ENCODE assay signal across 8 mouse cellular contexts in the genomic region with DNA sequence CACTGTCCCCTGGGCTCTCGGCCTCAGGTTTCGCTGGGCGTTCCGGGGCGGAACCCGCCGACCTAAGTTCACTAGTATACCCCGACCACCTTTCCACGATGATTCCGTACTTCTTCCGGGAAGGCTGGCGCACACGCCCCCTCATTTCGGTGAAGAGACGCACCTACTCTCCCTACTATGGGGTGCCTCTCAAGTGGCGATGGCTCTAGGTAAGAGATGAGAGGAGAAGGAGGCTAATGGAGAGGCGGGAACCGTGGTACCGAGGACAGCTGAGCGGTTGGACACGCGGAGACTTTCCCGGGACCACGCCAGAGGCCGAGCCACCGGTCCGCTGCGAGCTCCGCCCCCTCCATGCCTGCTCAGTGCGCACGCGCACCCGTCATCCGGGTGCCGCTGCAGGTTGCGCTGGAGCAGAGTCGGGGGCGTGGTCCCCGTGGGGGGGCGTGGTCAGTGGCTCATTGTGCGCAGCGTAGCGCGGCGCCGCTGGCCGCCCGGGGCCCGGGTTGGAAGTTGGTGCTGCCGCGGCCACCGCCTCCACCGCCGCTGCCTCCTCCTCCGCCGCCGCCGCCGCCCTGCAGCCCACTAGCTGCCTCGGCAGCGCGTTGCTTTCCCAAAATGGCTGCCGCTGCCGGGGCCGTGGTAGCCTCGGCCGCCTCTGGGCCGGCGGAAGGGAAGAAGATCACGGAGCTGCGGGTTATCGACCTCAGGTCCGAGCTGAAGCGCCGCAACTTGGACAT. TPM values are rescaled to one million over a fixed set of nuclear protein-coding genes. Genes with fewer than 3 reads are reported as not detected.
DNase-seq lines count a peak whose midpoint lies in the region; ATAC-seq lines count a peak whose summit lies in the region.

Gene Sltm, plus strand, starts transcription at position 450 of the 737 bp plus-strand sequence.

- H3K4me3 ChIP-seq in forebrain, embryonic 11.5 days (ENCODE audit: low read depth, low read length) = peak within 1 kb of the TSS; percentile 87
- H3K4me3 ChIP-seq in heart, embryonic 16.5 days (ENCODE audit: low read length) = peak within 1 kb of the TSS; percentile 79
- peak within 1 kb of the TSS; percentile 84 for H3K4me3 ChIP-seq in liver, embryonic 15.5 days (replicated peaks)
- H3K4me3 ChIP-seq in neural tube, embryonic 12.5 days = peak within 1 kb of the TSS; percentile 93

- H3K27me3 ChIP-seq in forebrain, embryonic 11.5 days (ENCODE audit: control insufficient read depth, insufficient read depth, low read length) = no peaks in the 10 kb centered on the region
- H3K27me3 ChIP-seq in heart, embryonic 16.5 days (ENCODE audit: control insufficient read depth, insufficient read depth, low read length) = no peaks in the 10 kb centered on the region
- no peaks in the 10 kb centered on the region for H3K27me3 ChIP-seq in liver, embryonic 15.5 days
- H3K27me3 ChIP-seq in neural tube, embryonic 12.5 days (replicated peaks) = no peaks in the 10 kb centered on the region

- no peaks in the 10 kb centered on the region for H3K9me3 ChIP-seq in forebrain, embryonic 11.5 days (ENCODE audit: control insufficient read depth, low read length)
- no peaks in the 10 kb centered on the region for H3K9me3 ChIP-seq in heart, embryonic 16.5 days (replicated peaks; ENCODE audit: control insufficient read depth, low read length)
- no peaks in the 10 kb centered on the region for H3K9me3 ChIP-seq in liver, embryonic 15.5 days (replicated peaks)
- no peaks in the 10 kb centered on the region for H3K9me3 ChIP-seq in neural tube, embryonic 12.5 days

- peak within 1 kb of the TSS; percentile 98 for H3K27ac ChIP-seq in forebrain, embryonic 11.5 days (ENCODE audit: low read depth, low read length)
- peak within 1 kb of the TSS; percentile 98 for H3K27ac ChIP-seq in heart, embryonic 16.5 days (ENCODE audit: low read length)
- peak within 1 kb of the TSS; percentile 100 for H3K27ac ChIP-seq in liver, embryonic 15.5 days (replicated peaks)
- peak within 1 kb of the TSS; percentile 98 for H3K27ac ChIP-seq in neural tube, embryonic 12.5 days

- peak; percentile 98 for ATAC-seq in forebrain, embryonic 11.5 days (replicated peaks; ENCODE audit: low FRiP score)
- ATAC-seq in heart, embryonic 16.5 days (replicated peaks; ENCODE audit: extremely low read depth, insufficient read depth, low FRiP score) = peak; percentile 98
- ATAC-seq in liver, embryonic 15.5 days (ENCODE audit: insufficient read depth) = peak; percentile 94
- ATAC-seq in neural tube, embryonic 12.5 days (ENCODE audit: low FRiP score, low read depth) = peak; percentile 97

- peak within 1 kb of the TSS; percentile 82 for H3K4me2 ChIP-seq in forebrain, embryonic 11.5 days (ENCODE audit: low read depth, low read length, severe bottlenecking)
- peak within 1 kb of the TSS; percentile 79 for H3K4me2 ChIP-seq in heart, embryonic 16.5 days (ENCODE audit: low read depth, low read length)
- peak within 1 kb of the TSS; percentile 91 for H3K4me2 ChIP-seq in liver, embryonic 15.5 days
- peak within 1 kb of the TSS; percentile 69 for H3K4me2 ChIP-seq in neural tube, embryonic 12.5 days (replicated peaks)

- peak; percentile 97 to 98 for DNase-seq in CD8-positive naive resting alpha-beta T cell, adult 2 months (ENCODE audit: low read depth in 2 of 2, low spot score in 2 of 2)
- DNase-seq in c-Kit-positive CD71-negative TER-119-negative erythroid progenitor cells, embryonic 14.5 days (ENCODE audit: low read depth) = peak; percentile 95
- peak; percentile 100 for DNase-seq in forebrain, embryonic 11.5 days (ENCODE audit: low spot score)
- peak; percentile 99 to 100 for DNase-seq in kidney, postnatal 36 days
- peak; percentile 89 for DNase-seq in telencephalon, adult 2 months (ENCODE audit: low read depth, low spot score)

- H3K4me1 ChIP-seq in forebrain, embryonic 11.5 days (replicated peaks; ENCODE audit: control insufficient read depth, insufficient read depth, low read length) = no peaks in the 10 kb centered on the region
- H3K4me1 ChIP-seq in heart, embryonic 16.5 days (ENCODE audit: control insufficient read depth, insufficient read depth, low read length) = peaks cover 12% of the 10 kb centered on the region
- H3K4me1 ChIP-seq in liver, embryonic 15.5 days (replicated peaks) = peaks cover 18% of the 10 kb centered on the region
- peaks cover 20% of the 10 kb centered on the region for H3K4me1 ChIP-seq in neural tube, embryonic 12.5 days

- no peaks in the 10 kb centered on the region for H3K36me3 ChIP-seq in forebrain, embryonic 11.5 days (ENCODE audit: control insufficient read depth, insufficient read depth, low read length)
- no peaks in the 10 kb centered on the region for H3K36me3 ChIP-seq in heart, embryonic 16.5 days (ENCODE audit: control insufficient read depth, insufficient read depth)
- no peaks in the 10 kb centered on the region for H3K36me3 ChIP-seq in liver, embryonic 15.5 days (replicated peaks)
- H3K36me3 ChIP-seq in neural tube, embryonic 12.5 days = 0 out of 2 replicates have a peak, but pooled peaks cover 3% of the 10 kb centered on the region

- H3K9ac ChIP-seq in forebrain, embryonic 11.5 days (ENCODE audit: low read length) = peak within 1 kb of the TSS; percentile 97
- H3K9ac ChIP-seq in heart, embryonic 16.5 days (ENCODE audit: low read length) = peak within 1 kb of the TSS; percentile 87
- H3K9ac ChIP-seq in liver, embryonic 15.5 days = peak within 1 kb of the TSS; percentile 90
- H3K9ac ChIP-seq in neural tube, embryonic 12.5 days = peak within 1 kb of the TSS; percentile 97

- 0% methylated on average over 74 of the region's 75 CpGs for WGBS in forebrain, embryonic 11.5 days
- WGBS in heart, embryonic 16.5 days = under 1% methylated on average over 68 of the region's 75 CpGs
- under 1% methylated on average over 74 of the region's 75 CpGs for WGBS in liver, embryonic 15.5 days (ENCODE audit: insufficient replicate concordance)
- under 1% methylated on average over 75 of the region's 75 CpGs for WGBS in neural tube, embryonic 12.5 days

RNA-seq across cellular contexts. Expression of gene Sltm, which starts in this region (rescaled TPM):
- 74.7 and 80.2 TPM in 2 replicates for polyA plus RNA-seq in forebrain, embryonic 11.5 days (2014; fragmentation: Nextera tagmentation; extraction: Ambion mirVana)
- 32.4 and 35.6 TPM in 2 replicates for polyA plus RNA-seq in heart, embryonic 16.5 days (2015; fragmentation: Nextera tagmentation; extraction: Ambion mirVana)
- polyA plus RNA-seq in liver, embryonic 15.5 days (2015; fragmentation: Nextera tagmentation; extraction: Ambion mirVana) = 14.8 and 15.6 TPM in 2 replicates
- polyA plus RNA-seq in neural tube, embryonic 12.5 days (2016; fragmentation: Nextera tagmentation; extraction: Ambion mirVana) = 73.8 and 83.1 TPM in 2 replicates

Comparison
In these comparisons a context has a peak if more than half of its experiments do, and no peak if none do; other contexts are left out.
1. Peak in every context shown above with its lines: DNase-seq, ATAC-seq, H3K4me3 ChIP-seq and H3K27ac ChIP-seq.